Mouse (Mus musculus): Measurements from ENCODE around the gene 1810062G17Rik.

- TF ChIP-seq MAX (IDR thresholded peaks at IDR 0.05; ENCODE audit: low read depth) (no peak), TCF12 (IDR thresholded peaks at IDR 0.05; ENCODE audit: insufficient read depth, poor library complexity, severe bottlenecking) (no peak), POLR2A (IDR thresholded peaks at IDR 0.05; ENCODE audit: insufficient read length, low read depth) (no peak)
Observed at GRCm38 (mm10) chr3:36524466-36524865, 48.7 kb downstream of the 1810062G17Rik start.

All from myocyte (in vitro differentiated cells).